Mouse (Mus musculus) heart, postnatal 14 days (tissue): Measurements from ENCODE around the gene Psma1. TPM values are rescaled to one million over a fixed set of nuclear protein-coding genes. Genes with fewer than 3 reads are reported as not detected.
A peak's percentile ranks its signal among the peaks of the same experiment; 100 is the strongest.

Source experiments
- DNase-seq, 2 experiments: peaks; one replicate each; pipeline ENCODE4 v3.0.0; 2021 to 2022
- intact Hi-C: fragments of 180-260 bp; cut with DNase I; formaldehyde crosslinking; loops from one replicate; pipeline ENCODE4 v1.15.1; 2025
- long read RNA-seq, 2 experiments: library from polyadenylated mRNA; stranded (forward); transcript quantifications; one replicate each; pipeline ENCODE4 v2.0.0; 2021
- total RNA-seq, 2 experiments: library from RNA; stranded (reverse); gene quantifications; 2 replicates each; pipeline ENCODE4 v1.2.3; 2021

Gene Psma1
- 100 to 1,000 TPM; 127 to 136 TPM for total RNA-seq
- long read RNA-seq, experiment 1, transcript Psma1-201 (10 exons, 1,201 nt), result major isoform, 211 of 226 reads
- long read RNA-seq, experiment 1, partial matches to known transcripts, result 2 of 226 reads
- long read RNA-seq, experiment 1, other reads (novel, unspliced or antisense), result 10 of 226 reads
- long read RNA-seq, experiment 2, transcript Psma1-201 (10 exons, 1,201 nt), result major isoform, 142 of 157 reads
- long read RNA-seq, experiment 2, partial matches to known transcripts, result 2 of 157 reads
- long read RNA-seq, experiment 2, other reads (novel, unspliced or antisense), result 13 of 157 reads

GRCm38 (mm10) chr7:114276005-114276752, at the start of gene Psma1:
Gene Psma1, minus strand, starts transcription at chr7:114276118.
- DNase-seq, result peak; percentile 97 to 98
- intact Hi-C loops, result loop anchor here (5.0 to 10.0 kb wide), 3 partner anchors 141 to 539 kb away; partner anchors contain the start of gene Pde3b

DNA sequence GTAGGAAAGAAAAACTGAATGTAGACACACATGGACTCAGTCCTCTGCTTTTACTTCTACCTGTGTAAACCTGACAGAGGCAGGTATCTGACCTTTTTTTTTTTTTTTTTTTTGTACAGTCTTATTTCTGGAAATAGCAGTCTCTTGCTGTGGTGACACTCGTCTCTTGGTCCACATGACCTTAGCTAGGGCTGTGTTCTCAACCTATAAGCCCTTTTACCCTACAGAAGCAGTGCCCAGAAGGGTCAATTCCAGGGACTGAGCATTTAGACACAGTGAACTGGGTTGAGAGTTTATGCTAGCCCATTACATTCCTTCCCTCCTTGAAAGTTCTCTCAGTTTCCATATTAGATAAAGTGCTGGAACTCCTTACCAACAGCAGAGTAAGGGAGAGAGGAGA, 47.6 kb upstream of the Psma1 start:
- DNase-seq, result no peak
- intact Hi-C loops, result no loop called here

- DNase-seq, result no peak
- intact Hi-C loops, result no loop called here
Observed at GRCm38 (mm10) chr7:114322531-114323441, 46.9 kb upstream of the Psma1 start.

- no peak for DNase-seq
- intact Hi-C loops, result no loop called here
Observed at GRCm38 (mm10) chr7:114321694-114322372, 45.9 kb upstream of the Psma1 start.

DNA sequence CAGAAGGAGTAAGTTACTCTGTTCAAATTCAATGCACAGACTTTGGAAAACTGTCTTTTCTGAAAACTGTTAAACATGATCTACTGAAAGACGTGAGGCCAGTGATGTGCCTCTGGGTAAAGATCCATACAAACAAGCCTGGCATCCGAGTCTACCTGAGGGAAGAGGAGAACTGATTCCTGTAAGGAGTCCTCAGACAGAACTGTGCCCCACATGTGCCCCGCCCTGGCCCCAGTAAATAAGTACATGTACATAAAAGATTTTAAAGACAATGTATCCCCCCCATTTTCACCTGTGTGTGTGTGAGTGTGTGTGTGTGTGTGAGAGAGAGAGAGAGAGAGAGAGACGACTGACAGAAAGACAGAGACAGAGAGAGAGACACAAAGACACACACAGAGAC, 42.0 kb upstream of the Psma1 start:
- intact Hi-C loops, result no loop called here
- no peak for DNase-seq

DNA sequence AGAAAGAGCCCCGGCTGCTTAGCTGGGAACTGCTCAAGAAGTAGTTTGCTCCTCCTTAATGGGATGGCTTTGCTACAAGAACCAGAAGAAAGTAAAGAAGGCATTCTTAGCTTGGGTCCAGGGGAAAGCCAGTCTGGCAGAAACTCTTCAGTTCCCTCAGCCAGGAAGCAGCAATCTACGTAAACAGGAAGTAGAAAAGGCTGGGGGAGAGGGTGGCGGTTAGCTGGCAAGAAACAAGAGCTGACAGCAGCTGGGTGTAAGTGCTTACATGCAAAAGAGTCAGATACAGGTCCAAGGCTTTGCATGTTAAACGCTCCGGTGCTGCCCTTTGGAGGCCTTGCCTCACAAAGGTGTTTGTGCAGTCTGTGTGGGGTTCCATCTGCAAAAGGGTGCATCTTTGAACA, 41.5 kb upstream of the Psma1 start:
- intact Hi-C loops, result no loop called here
- DNase-seq, result peak; percentile 42 to 47

DNA sequence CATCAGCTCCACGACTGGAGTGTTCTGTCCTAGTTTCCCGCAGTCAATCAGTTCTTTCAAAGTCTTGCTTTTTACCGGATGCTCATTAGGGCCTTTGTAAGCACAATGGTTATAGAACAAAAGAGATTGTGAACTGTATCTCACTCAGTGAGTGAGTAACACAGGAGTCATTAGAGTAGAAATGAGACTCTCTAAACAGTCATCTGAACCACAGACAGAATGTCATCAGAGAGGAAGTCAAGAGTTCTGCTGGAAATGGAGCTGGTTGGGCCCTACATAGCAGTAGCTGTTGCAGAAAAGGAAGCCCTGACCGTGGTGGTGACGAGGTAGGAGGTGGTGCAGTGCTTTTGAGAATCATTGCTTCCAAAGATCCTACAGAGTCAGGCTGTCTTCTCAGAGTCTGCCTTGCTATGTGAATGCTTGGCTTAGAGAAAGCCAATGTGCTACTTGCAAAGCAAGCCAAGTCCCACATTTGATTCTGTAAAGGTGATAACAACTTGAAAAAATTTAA, 40.5 kb upstream of the Psma1 start:
- no peak for DNase-seq
- intact Hi-C loops, result no loop called here

DNA sequence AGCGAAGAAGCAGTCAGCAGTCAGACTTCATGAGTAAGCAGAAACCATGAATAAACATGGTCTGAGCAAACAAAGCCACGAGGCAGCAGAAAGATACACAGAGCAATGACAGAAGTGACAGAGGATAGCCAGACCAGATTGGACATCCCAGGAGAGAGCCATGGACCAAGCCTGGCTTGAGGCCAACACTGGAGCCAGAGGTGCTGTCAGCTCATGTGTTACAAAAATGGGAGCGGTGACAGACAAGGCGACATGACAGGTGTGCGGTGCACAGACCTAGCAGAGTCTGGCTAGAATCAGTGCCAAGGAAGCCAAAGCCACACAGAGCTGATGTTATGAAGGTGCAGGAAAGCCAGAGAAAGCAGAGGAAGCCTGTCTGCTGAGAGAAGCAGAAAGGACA, 35.3 kb upstream of the Psma1 start:
- DNase-seq, result peak in 1 of 2 experiments; percentile 28
- intact Hi-C loops, result no loop called here

DNA sequence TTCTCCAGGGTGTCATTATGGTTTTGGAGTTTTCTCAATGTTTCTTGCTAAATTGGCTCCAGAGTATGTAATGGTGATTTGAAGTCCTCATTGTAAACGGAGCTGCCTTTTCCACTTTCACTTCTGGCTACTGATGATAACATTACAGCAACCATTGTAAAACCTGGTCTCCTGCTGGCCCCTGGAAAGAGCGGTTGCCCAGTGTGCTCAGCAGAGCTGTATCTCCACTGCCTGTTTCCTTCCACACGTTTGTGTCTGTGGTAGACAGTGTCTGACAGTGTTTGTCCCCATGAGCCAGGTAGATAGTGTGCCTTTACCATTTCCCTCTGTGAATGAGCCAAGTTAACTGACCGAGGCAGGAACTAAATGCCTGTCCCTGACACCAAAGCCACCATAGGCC, 33.1 kb upstream of the Psma1 start:
- no peak for DNase-seq
- intact Hi-C loops, result no loop called here

- intact Hi-C loops, result no loop called here
- DNase-seq, result peak in 1 of 2 experiments; percentile 8
Observed at GRCm38 (mm10) chr7:114301293-114301782, 25.4 kb upstream of the Psma1 start.

DNA sequence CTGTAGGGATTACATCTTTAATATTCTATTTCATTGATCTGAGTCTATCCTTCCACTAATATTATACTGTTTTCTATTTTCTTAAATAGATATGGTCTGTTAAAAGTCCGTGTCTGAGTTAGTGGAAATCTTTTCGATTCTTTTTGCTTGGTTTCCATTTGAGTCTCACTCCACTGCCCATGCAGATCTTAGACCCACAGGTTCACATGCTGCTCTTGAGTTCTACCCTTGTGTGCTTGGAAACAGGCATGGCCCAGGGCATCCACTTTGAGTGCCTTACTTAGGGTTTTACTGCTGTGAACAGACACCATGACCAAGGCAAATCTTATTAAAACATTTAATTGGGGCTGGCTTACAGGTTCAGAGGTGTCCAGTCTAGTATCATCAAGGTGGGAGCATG, 24.9 kb upstream of the Psma1 start:
- no peak for DNase-seq
- intact Hi-C loops, result no loop called here

DNA sequence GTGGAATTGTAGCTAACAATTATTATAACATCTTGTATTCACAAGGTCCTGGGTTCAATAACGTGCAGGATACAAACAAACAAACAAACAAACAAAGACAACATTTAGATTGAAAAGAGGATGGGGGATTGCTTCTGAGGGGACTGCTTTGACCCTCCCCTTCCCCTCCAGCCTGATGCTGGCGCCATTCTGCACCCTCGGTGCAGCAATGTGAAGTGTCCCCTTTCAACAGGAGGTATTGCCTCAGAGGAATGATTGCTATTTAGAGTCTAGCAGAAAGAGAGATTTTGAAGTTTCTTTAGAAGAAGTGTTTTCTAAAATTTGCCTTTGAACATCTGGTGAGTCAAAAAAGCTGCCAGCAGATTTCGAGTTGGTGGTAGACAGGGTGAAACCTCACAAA, 23.3 kb upstream of the Psma1 start:
- DNase-seq, result no peak
- intact Hi-C loops, result no loop called here

- intact Hi-C loops, result loop anchor here (5.0 kb wide), 1 partner anchor 123 kb away; the partner anchor contains the start of gene Pde3b
- no peak for DNase-seq
Observed at GRCm38 (mm10) chr7:114294698-114295097, 18.8 kb upstream of the Psma1 start.

- DNase-seq, result no peak
- intact Hi-C loops, result loop anchor here (5.0 kb wide), 1 partner anchor 123 kb away; the partner anchor contains the start of gene Pde3b
Observed at GRCm38 (mm10) chr7:114293903-114294302, 18.0 kb upstream of the Psma1 start.

- peak; percentile 81 to 82 for DNase-seq
- intact Hi-C loops, result loop anchor here (5.0 kb wide), 1 partner anchor 125 kb away; the partner anchor contains the start of gene Pde3b
Observed at GRCm38 (mm10) chr7:114292501-114292971, 16.6 kb upstream of the Psma1 start.

- DNase-seq, result peak; percentile 15 to 30
- intact Hi-C loops, result loop anchor here (5.0 kb wide), 1 partner anchor 126 kb away; the partner anchor contains the start of gene Pde3b
Observed at GRCm38 (mm10) chr7:114291461-114292335, 15.8 kb upstream of the Psma1 start.

DNA sequence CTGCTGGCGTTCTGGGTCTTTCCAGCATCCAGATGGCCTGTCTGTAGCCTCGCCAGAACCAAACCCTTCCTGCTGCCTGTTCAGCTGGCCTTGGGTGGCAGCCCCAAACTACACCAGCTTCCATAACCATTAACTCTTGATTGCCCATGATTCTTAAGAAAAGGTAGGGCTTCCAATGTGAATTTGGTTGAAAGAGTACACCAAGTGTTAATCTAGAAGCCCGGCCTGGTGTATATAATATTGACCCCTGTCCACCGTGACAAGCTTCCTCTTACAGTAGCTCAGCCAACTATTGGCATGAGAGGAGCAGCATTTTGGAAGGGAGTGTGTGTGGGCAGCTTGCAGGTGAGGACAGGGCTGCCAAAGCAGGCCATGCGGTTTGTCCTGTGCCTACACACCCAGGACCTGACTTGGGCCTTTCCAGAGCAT, 14.2 kb upstream of the Psma1 start:
- intact Hi-C loops, result loop anchor here (5.0 kb wide), 1 partner anchor 127 kb away; the partner anchor contains the start of gene Pde3b
- DNase-seq, result no peak

GRCm38 (mm10) chr7:114284296-114284910, 8.5 kb upstream of the Psma1 start:
- no peak for DNase-seq
- intact Hi-C loops, result loop anchor here (10.0 kb wide), 2 partner anchors 60 to 280 kb away; partner anchors contain the start of gene Cyp2r1
